Mouse (Mus musculus) heart, postnatal 0 days (tissue): ENCODE measurements at regions not wholly inside any gene's neighbourhood (a gene's known extent, or its start where the extent isn't known, plus 50 kb on each side); places are given as distances from the start of the nearest gene placed in this dataset.

Experiments
- ATAC-seq: fragments of 200-750 bp; cut with Nextera tagmentation; 2 replicates; pipeline ENCODE4 v1.8.0; 2017; ENCODE audit warnings: low read depth, moderate number of reproducible peaks, moderate library complexity; ENCODE audit not compliant: insufficient read depth
- DNase-seq: peaks from one replicate; pipeline ENCODE4 v3.0.0-alpha.2; 2016; ENCODE audit warnings: low spot score
- H3K27ac ChIP-seq: fragments of 300-500 bp; sonication (generic); 2 replicates; pipeline ENCODE4 v1.5.1; 2014; ENCODE audit warnings: low read depth, mild to moderate bottlenecking
- H3K27me3 ChIP-seq: fragments of 300-500 bp; sonication (generic); 2 replicates; pipeline ENCODE4 v1.6.1; 2014; ENCODE audit warnings: low read length, mixed read lengths; ENCODE audit not compliant: control insufficient read depth, insufficient read depth
- H3K36me3 ChIP-seq: fragments of 300-500 bp; sonication (generic); replicated peaks from 2 replicates; pipeline ENCODE4 v1.6.1; 2014; ENCODE audit warnings: low read length, mixed read lengths; ENCODE audit not compliant: control insufficient read depth, insufficient read depth
- H3K4me1 ChIP-seq: fragments of 300-500 bp; sonication (generic); 2 replicates; pipeline ENCODE4 v1.6.1; 2014; ENCODE audit warnings: antibody characterized with exemption; ENCODE audit not compliant: control insufficient read depth, insufficient read depth
- H3K4me2 ChIP-seq: fragments of 300-500 bp; sonication (generic); 2 replicates; pipeline ENCODE4 v1.6.1; 2014; ENCODE audit warnings: low read depth, mild to moderate bottlenecking, low read length, moderate library complexity
- H3K4me3 ChIP-seq: fragments of 300-500 bp; sonication (generic); 2 replicates; pipeline ENCODE4 v1.5.1; 2014; ENCODE audit warnings: low read depth, low read length
- H3K9ac ChIP-seq: fragments of 300-500 bp; sonication (generic); replicated peaks from 2 replicates; pipeline ENCODE4 v1.6.1; 2014; ENCODE audit warnings: low read depth, low read length, mixed read lengths
- H3K9me3 ChIP-seq: fragments of 300-500 bp; sonication (generic); replicated peaks from 2 replicates; pipeline ENCODE4 v1.6.1; 2016; ENCODE audit warnings: low read length; ENCODE audit not compliant: control insufficient read depth
- CTCF ChIP-seq: IDR thresholded peaks from 2 replicates; pipeline ENCODE4 v1.5.1; 2016; ENCODE audit warnings: antibody characterized with exemption, control low read depth, low read depth
- EP300 ChIP-seq: IDR thresholded peaks from 2 replicates; pipeline ENCODE4 v1.6.1; 2016; ENCODE audit warnings: antibody characterized with exemption, low read depth
- WGBS: fragments of 180-500 bp; shearing (Covaris S2); extraction: QIAGEN DNeasy Blood & Tissue Kit; methylation state at CpG from one replicate; pipeline ENCODE4 v1.1.7; 2014; 5-methylcytosine and 5-hydroxymethylcytosine counted together

DNA sequence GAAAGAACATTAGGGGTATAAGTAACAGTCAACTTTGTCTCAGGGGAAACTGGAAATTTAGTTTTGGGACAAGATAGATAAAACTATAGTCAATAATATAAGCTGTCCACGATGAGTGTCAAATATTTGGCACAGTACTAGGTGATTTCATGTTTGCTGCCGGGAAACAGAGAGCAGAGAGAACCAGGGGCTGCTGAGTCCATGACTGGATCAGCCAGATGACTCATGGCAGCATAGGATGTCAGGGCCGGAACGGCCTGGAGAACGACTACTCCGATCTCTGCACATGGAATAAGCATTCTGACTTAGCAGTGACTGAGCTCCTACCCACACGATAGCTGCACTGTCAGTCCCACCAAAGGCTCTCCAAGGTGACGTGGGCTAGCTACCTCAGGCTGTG is 197.6 kb upstream of the Bmper start:
- H3K9me3 ChIP-seq: no peaks in the 10 kb centered on the region
- H3K9ac ChIP-seq: no peak overlapping the region
- no peak overlapping the region for H3K4me2 ChIP-seq
- ATAC-seq (no peak), DNase-seq (no peak)
- no peak for TF ChIP-seq EP300
- TF ChIP-seq CTCF: no peak
- no peak overlapping the region for H3K27ac ChIP-seq
- H3K4me3 ChIP-seq: no peak overlapping the region
- H3K4me1 ChIP-seq: no peaks in the 10 kb centered on the region
- no peaks in the 10 kb centered on the region for H3K36me3 ChIP-seq
- WGBS: 74% methylated on average over 8 of the region's 8 CpGs
- H3K27me3 ChIP-seq: no peaks in the 10 kb centered on the region

DNA sequence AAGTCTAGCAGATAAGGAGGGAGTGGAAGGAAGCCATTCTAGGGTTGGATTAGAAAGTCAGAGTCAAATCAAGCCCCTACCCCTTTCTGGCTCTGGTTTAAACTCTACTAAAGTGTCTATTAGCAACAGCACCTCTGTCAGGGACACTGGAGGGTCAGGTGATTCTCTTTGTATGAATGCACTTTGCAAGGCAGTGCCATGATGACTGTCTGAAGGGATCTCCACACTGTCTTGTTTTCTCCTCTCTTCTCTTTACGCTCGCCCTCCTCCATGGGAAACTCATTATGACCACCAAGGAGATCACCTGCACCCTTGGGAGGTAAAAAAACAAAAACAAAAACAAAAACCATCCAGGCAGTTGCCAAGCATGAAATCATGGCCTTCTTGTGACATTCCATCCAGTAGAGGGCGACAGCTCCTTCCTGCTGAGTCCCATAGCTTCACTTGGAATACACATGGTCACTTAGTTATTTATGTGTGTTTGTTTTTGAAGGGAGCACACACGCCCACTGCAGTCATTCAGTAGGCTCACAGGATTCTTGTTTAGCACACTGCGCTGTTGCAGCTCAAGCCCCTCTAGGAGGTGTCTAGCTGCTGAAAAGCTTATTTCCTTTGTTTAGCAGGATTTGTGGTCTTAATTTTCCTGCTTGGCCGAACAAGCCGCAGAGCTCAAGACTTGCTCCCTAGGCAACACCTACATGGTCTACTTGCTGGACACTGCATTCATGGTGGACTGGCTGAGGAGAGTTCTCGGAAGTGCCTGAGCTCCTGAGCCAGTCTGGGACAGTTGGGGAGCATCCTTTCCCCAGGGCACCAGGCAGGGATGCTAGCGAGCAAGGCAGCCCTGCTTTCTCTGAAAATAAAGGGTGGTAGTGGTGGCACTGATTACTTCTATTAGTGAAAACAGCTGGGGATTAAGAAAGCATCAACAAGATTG is 195.2 kb upstream of the Bmper start:
- H3K9ac ChIP-seq: no peak overlapping the region
- no peaks in the 10 kb centered on the region for H3K36me3 ChIP-seq
- 0 out of 2 replicates have a peak, but pooled peaks cover 4% of the 10 kb centered on the region for H3K4me1 ChIP-seq
- DNase-seq (peak; percentile 42), ATAC-seq (peak; percentile 17; the same call in 1 of the 2 replicates)
- 79% methylated on average over 9 of the region's 9 CpGs for WGBS
- no peak overlapping the region for H3K4me3 ChIP-seq
- H3K27me3 ChIP-seq: no peaks in the 10 kb centered on the region
- H3K4me2 ChIP-seq: no peak overlapping the region
- TF ChIP-seq EP300: no peak
- peak; percentile 85 for TF ChIP-seq CTCF
- H3K27ac ChIP-seq: no peak overlapping the region
- H3K9me3 ChIP-seq: no peaks in the 10 kb centered on the region

DNA sequence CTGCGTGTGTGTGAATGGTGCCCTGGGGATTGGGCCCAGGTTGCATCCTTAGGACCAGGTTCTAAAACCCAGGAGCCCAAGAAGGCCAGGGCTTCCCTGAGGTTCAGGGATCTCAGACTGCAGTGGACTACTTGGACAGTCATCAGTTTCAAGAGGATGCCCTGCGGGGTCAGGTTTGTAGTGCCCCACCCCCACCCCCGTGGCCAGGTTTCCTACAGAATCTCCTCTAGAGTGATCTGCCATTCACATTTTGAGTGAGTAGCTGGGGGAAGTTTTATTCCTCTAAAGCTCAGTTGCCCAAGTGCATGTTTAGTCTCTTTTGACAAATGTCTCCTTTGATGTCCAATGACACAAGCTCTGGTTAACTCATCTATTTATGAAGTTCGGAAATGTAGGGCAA is 193.5 kb upstream of the Bmper start:
- no peak overlapping the region for H3K4me2 ChIP-seq
- H3K4me1 ChIP-seq: 0 out of 2 replicates have a peak, but pooled peaks cover 4% of the 10 kb centered on the region
- DNase-seq (no peak), ATAC-seq (no peak)
- H3K9me3 ChIP-seq: no peaks in the 10 kb centered on the region
- 85% methylated on average over 4 of the region's 4 CpGs for WGBS
- H3K9ac ChIP-seq: no peak overlapping the region
- TF ChIP-seq EP300 (no peak), CTCF (no peak)
- no peak overlapping the region for H3K4me3 ChIP-seq
- no peaks in the 10 kb centered on the region for H3K36me3 ChIP-seq
- H3K27ac ChIP-seq: no peak overlapping the region
- H3K27me3 ChIP-seq: no peaks in the 10 kb centered on the region

DNA sequence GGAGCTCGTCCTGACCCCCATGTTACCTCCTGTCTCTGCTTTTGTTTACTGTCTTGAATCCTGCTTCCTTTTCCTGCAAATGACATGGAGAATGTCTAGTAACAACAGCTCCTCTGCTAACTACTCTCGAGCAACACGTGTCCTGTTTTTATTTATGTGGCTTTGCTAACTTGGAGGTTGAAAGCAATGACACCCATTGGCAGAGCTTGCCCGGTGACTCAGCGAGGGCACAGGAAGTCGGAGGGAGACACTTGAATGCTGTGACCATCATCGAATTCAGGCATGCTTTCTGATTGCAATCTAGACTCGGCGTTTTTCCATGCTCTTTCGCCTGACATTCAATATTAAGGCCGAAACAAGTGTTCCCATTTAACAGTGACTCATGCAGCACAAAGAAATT is 192.7 kb upstream of the Bmper start:
- H3K4me2 ChIP-seq: no peak overlapping the region
- H3K9me3 ChIP-seq: no peaks in the 10 kb centered on the region
- H3K36me3 ChIP-seq: no peaks in the 10 kb centered on the region
- H3K27me3 ChIP-seq: no peaks in the 10 kb centered on the region
- H3K4me3 ChIP-seq: no peak overlapping the region
- WGBS: 53% methylated on average over 11 of the region's 11 CpGs
- TF ChIP-seq CTCF (no peak), EP300 (no peak)
- H3K4me1 ChIP-seq: 0 out of 2 replicates have a peak, but pooled peaks cover 4% of the 10 kb centered on the region
- ATAC-seq: no peak
- H3K27ac ChIP-seq: no peak overlapping the region; the same call in 1 of the 2 replicates
- no peak overlapping the region for H3K9ac ChIP-seq
- DNase-seq: no peak

DNA sequence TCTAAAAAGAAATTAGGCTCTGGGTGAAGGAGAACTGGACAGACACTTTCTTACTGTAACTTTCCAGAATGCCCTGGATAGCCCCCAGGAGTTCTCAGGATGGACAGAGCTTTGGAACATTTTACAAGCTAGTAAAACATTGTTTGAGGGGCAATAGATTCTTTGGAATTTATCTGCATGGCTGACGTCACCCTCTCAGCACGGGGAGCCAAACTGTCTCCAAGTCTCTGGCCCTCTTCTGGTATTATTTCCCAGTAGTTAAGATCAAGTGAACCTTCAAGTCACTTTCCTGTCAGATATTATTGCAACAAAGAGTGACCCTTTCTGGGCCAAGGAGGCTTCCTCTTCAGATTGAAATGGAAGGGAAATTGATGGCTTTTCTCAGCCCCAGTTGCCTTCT is 192.3 kb upstream of the Bmper start:
- Histone ChIP-seq H3K9me3 (no peaks in the 10 kb centered on the region), H3K27me3 (no peaks in the 10 kb centered on the region), H3K4me1 (0 out of 2 replicates have a peak, but pooled peaks cover 4% of the 10 kb centered on the region), H3K36me3 (no peaks in the 10 kb centered on the region), H3K4me2 (no peak overlapping the region), H3K27ac (peak overlapping the region; percentile 23), H3K4me3 (no peak overlapping the region), H3K9ac (no peak overlapping the region)
- TF ChIP-seq CTCF (no peak), EP300 (no peak)
- ATAC-seq: no peak
- no peak for DNase-seq
- 16% methylated on average over 2 of the region's 2 CpGs for WGBS
